Mouse (Mus musculus) forebrain, postnatal 0 days (tissue): ENCODE measurements around the gene Kdm5c. TPM values are rescaled to one million over a fixed set of nuclear protein-coding genes. Genes with fewer than 3 reads are reported as not detected.
"Not testable (repeated sequence)": the region's sequence is repeated elsewhere in the genome, so short reads cannot be mapped to it uniquely, and the experiment has no call there.

ENCODE experiments used
- ATAC-seq: fragments of 200-750 bp; cut with Nextera tagmentation; 2 replicates; pipeline ENCODE4 v1.8.0; 2017; ENCODE audit warnings: mild to moderate bottlenecking, moderate library complexity
- DNase-seq: peaks from one replicate; pipeline ENCODE4 v3.0.0-alpha.2; 2015
- H3K27ac ChIP-seq: fragments of 300-500 bp; sonication (generic); 2 replicates; pipeline ENCODE4 v1.5.1; 2014; ENCODE audit warnings: low read depth, mild to moderate bottlenecking, antibody characterized with exemption, low read length, moderate library complexity, mixed read lengths
- H3K27me3 ChIP-seq: fragments of 300-500 bp; sonication (generic); 2 replicates; pipeline ENCODE4 v1.6.1; 2014; ENCODE audit warnings: mild to moderate bottlenecking, low read length, mixed read lengths; ENCODE audit not compliant: insufficient read depth
- H3K36me3 ChIP-seq: fragments of 300-500 bp; sonication (generic); 2 replicates; pipeline ENCODE4 v1.6.1; 2014; ENCODE audit warnings: mild to moderate bottlenecking, moderate library complexity; ENCODE audit not compliant: insufficient read depth
- H3K4me1 ChIP-seq: fragments of 300-500 bp; sonication (generic); 2 replicates; pipeline ENCODE4 v1.6.1; 2014; ENCODE audit warnings: antibody characterized with exemption; ENCODE audit not compliant: insufficient read depth
- H3K4me2 ChIP-seq: fragments of 300-500 bp; sonication (generic); 2 replicates; pipeline ENCODE4 v1.6.1; 2014; ENCODE audit warnings: low read depth, mild to moderate bottlenecking, moderate library complexity
- H3K4me3 ChIP-seq: fragments of 300-500 bp; sonication (generic); 2 replicates; pipeline ENCODE4 v1.5.1; 2014; ENCODE audit warnings: low read depth, low read length, mixed read lengths
- H3K9ac ChIP-seq: fragments of 300-500 bp; sonication (generic); 2 replicates; pipeline ENCODE4 v1.6.1; 2014; ENCODE audit warnings: mild to moderate bottlenecking
- H3K9me3 ChIP-seq: fragments of 300-500 bp; sonication (generic); 2 replicates; pipeline ENCODE4 v1.6.1; 2016; ENCODE audit warnings: low read length
- CTCF ChIP-seq: sonication (generic); IDR thresholded peaks from 2 replicates; pipeline ENCODE4 v1.5.1; 2016; ENCODE audit warnings: antibody characterized with exemption, control low read depth, low read depth
- WGBS: fragments of 180-500 bp; shearing (Covaris S2); extraction: QIAGEN DNeasy Blood & Tissue Kit; methylation state at CpG from one replicate; pipeline ENCODE4 v1.1.7; 2014; 5-methylcytosine and 5-hydroxymethylcytosine counted together
- polyA plus RNA-seq: library from polyadenylated mRNA; unstranded; fragments of >200 nt; fragmentation: Nextera tagmentation; extraction: Ambion mirVana; gene quantifications from 2 replicates; pipeline ENCODE4 v1.2.1, GENCODE M21; 2015
- total RNA-seq: library from RNA; depleted of rRNA; stranded (reverse); fragments of >200 nt; gene quantifications from 2 replicates; pipeline ENCODE4 v1.2.3, GENCODE M21; 2014; rRNA removed

Gene Kdm5c
- total and polyA plus RNA-seq, 2 experiments from 2014 or later, result 18.1 to 56.0 TPM

GRCm38 (mm10) chrX:152284746-152285145 is 51.9 kb downstream of the Kdm5c start:
- no peak overlapping the region for H3K27ac ChIP-seq
- TF ChIP-seq CTCF, result no peak
- H3K9ac ChIP-seq, result no peak overlapping the region
- no peaks in the 10 kb centered on the region for H3K4me1 ChIP-seq
- H3K36me3 ChIP-seq, result no peaks in the 10 kb centered on the region
- H3K27me3 ChIP-seq, result no peaks in the 10 kb centered on the region
- DNase-seq (no peak), ATAC-seq (no peak)
- H3K4me3 ChIP-seq, result no peak overlapping the region
- no peak overlapping the region for H3K4me2 ChIP-seq
- 92% methylated on average over 3 of the region's 3 CpGs for WGBS
- no peaks in the 10 kb centered on the region for H3K9me3 ChIP-seq

- H3K27ac ChIP-seq, H3K4me2 ChIP-seq, H3K4me1 ChIP-seq, H3K9me3 ChIP-seq, DNase-seq, H3K4me3 ChIP-seq, H3K36me3 ChIP-seq, H3K27me3 ChIP-seq, ATAC-seq, H3K9ac ChIP-seq: not testable (repeated sequence)
- 55% methylated on average over 1 of the region's 1 CpGs for WGBS
Measured at GRCm38 (mm10) chrX:152287026-152287425, 54.2 kb downstream of the Kdm5c start.

GRCm38 (mm10) chrX:152306224-152306623 is 73.4 kb downstream of the Kdm5c start:
- no peak for ATAC-seq

GRCm38 (mm10) chrX:152307371-152307770 is 74.6 kb downstream of the Kdm5c start:
- Histone ChIP-seq H3K27me3 (no peaks in the 10 kb centered on the region), H3K4me3 (no peak overlapping the region), H3K9ac (no peak overlapping the region), H3K36me3 (no peaks in the 10 kb centered on the region), H3K4me2 (no peak overlapping the region), H3K9me3 (no peaks in the 10 kb centered on the region), H3K4me1 (no peaks in the 10 kb centered on the region), H3K27ac (no peak overlapping the region)
- TF ChIP-seq CTCF, result no peak
- ATAC-seq (no peak), DNase-seq (no peak)

More at GRCm38 (mm10) chrX:152306224-152306623, 73.4 kb downstream of the Kdm5c start:
- Histone ChIP-seq H3K27me3 (no peaks in the 10 kb centered on the region), H3K36me3 (no peaks in the 10 kb centered on the region), H3K4me1 (no peaks in the 10 kb centered on the region), H3K27ac (no peak overlapping the region), H3K9ac (no peak overlapping the region), H3K4me3 (no peak overlapping the region), H3K9me3 (no peaks in the 10 kb centered on the region), H3K4me2 (no peak overlapping the region)
- no peak for TF ChIP-seq CTCF
- 64% methylated on average over 2 of the region's 2 CpGs for WGBS
- DNase-seq, result no peak

- peak; percentile 51 for TF ChIP-seq CTCF
- no peak overlapping the region for H3K9ac ChIP-seq
- H3K36me3 ChIP-seq, result no peaks in the 10 kb centered on the region
- no peaks in the 10 kb centered on the region for H3K4me1 ChIP-seq
- ATAC-seq (peak; percentile 66), DNase-seq (peak; percentile 44)
- no peaks in the 10 kb centered on the region for H3K27me3 ChIP-seq
- H3K4me2 ChIP-seq, result no peak overlapping the region
- H3K27ac ChIP-seq, result no peak overlapping the region
- H3K4me3 ChIP-seq, result no peak overlapping the region
- 56% methylated on average over 2 of the region's 2 CpGs for WGBS
- H3K9me3 ChIP-seq, result no peaks in the 10 kb centered on the region
Measured at GRCm38 (mm10) chrX:152307942-152308341, 75.1 kb downstream of the Kdm5c start.

- no peaks in the 10 kb centered on the region for H3K36me3 ChIP-seq
- H3K9me3 ChIP-seq, result no peaks in the 10 kb centered on the region
- no peak for ATAC-seq
- no peak overlapping the region for H3K9ac ChIP-seq
- DNase-seq, result no peak
- H3K4me3 ChIP-seq, result no peak overlapping the region
- 87% methylated on average over 4 of the region's 4 CpGs for WGBS
- H3K4me1 ChIP-seq, result no peaks in the 10 kb centered on the region
- H3K27me3 ChIP-seq, result no peaks in the 10 kb centered on the region
- TF ChIP-seq CTCF, result no peak
- no peak overlapping the region for H3K27ac ChIP-seq
- no peak overlapping the region for H3K4me2 ChIP-seq
Measured at GRCm38 (mm10) chrX:152320535-152320934, 87.7 kb downstream of the Kdm5c start.

- no peaks in the 10 kb centered on the region for H3K27me3 ChIP-seq
- H3K36me3 ChIP-seq, result no peaks in the 10 kb centered on the region
- no peak overlapping the region for H3K9ac ChIP-seq
- no peak overlapping the region for H3K27ac ChIP-seq
- H3K4me1 ChIP-seq, result no peaks in the 10 kb centered on the region
- no peaks in the 10 kb centered on the region for H3K9me3 ChIP-seq
- ATAC-seq (no peak), DNase-seq (no peak)
- no peak overlapping the region for H3K4me2 ChIP-seq
- WGBS, result 24% methylated on average over 2 of the region's 2 CpGs
- H3K4me3 ChIP-seq, result no peak overlapping the region
- TF ChIP-seq CTCF, result no peak
Measured at GRCm38 (mm10) chrX:152322776-152323175, 90.0 kb downstream of the Kdm5c start.

GRCm38 (mm10) chrX:152323584-152323983 is 90.8 kb downstream of the Kdm5c start:
- Histone ChIP-seq H3K9ac (no peak overlapping the region), H3K36me3 (no peaks in the 10 kb centered on the region), H3K4me2 (no peak overlapping the region), H3K27ac (no peak overlapping the region), H3K9me3 (no peaks in the 10 kb centered on the region), H3K27me3 (no peaks in the 10 kb centered on the region), H3K4me1 (no peaks in the 10 kb centered on the region), H3K4me3 (no peak overlapping the region)
- no peak; the same call in 1 of the 2 replicates for TF ChIP-seq CTCF
- WGBS, result 87% methylated on average over 1 of the region's 1 CpGs
- no peak for DNase-seq
- ATAC-seq, result no peak

Other genes starting within 250 kb of the Kdm5c start
- gene Hsd17b10, start 231.2 kb upstream of the Kdm5c start, total RNA-seq, result 61.8 and 71.1 TPM in 2 replicates
- gene Hsd17b10, start 231.2 kb upstream of the Kdm5c start, polyA plus RNA-seq, result 92.4 and 113 TPM in 2 replicates
- gene Ribc1, start 216.7 kb upstream of the Kdm5c start, total RNA-seq, result 0.71 and 0.85 TPM in 2 replicates
- gene Ribc1, start 216.7 kb upstream of the Kdm5c start, polyA plus RNA-seq, result 1.1 and 1.2 TPM in 2 replicates
- gene Smc1a, start 216.6 kb upstream of the Kdm5c start, total RNA-seq, result 39.5 and 47.5 TPM in 2 replicates
- 55.0 and 59.0 TPM in 2 replicates for gene Smc1a, start 216.6 kb upstream of the Kdm5c start, polyA plus RNA-seq
- 15.9 and 23.2 TPM in 2 replicates for gene Iqsec2, start 88.8 kb upstream of the Kdm5c start, total RNA-seq
- gene Iqsec2, start 88.8 kb upstream of the Kdm5c start, polyA plus RNA-seq, result 6.8 and 7.5 TPM in 2 replicates
- 14.2 and 20.8 TPM in 2 replicates for gene Kantr, start 94.5 kb downstream of the Kdm5c start, total RNA-seq
- 22.4 and 30.2 TPM in 2 replicates for gene Kantr, start 94.5 kb downstream of the Kdm5c start, polyA plus RNA-seq
- gene Tspyl2, start 109.4 kb downstream of the Kdm5c start, total RNA-seq, result 39.5 and 51.7 TPM in 2 replicates
- gene Tspyl2, start 109.4 kb downstream of the Kdm5c start, polyA plus RNA-seq, result 27.5 and 39.7 TPM in 2 replicates
- gene Gpr173, start 135.7 kb downstream of the Kdm5c start, total RNA-seq, result 22.2 and 27.9 TPM in 2 replicates
- gene Gpr173, start 135.7 kb downstream of the Kdm5c start, polyA plus RNA-seq, result 6.9 and 7.1 TPM in 2 replicates